Mouse (Mus musculus) C2C12 (cell line): Measurements from ENCODE around the gene Rapgef2.

ENCODE experiments used
- CEBPB ChIP-seq: IDR thresholded peaks from one replicate; pipeline ENCODE4 v1.6.1; 2011; ENCODE audit warnings: low read depth, mild to moderate bottlenecking, control low read depth, moderate library complexity
- MYOD1 ChIP-seq: IDR thresholded peaks from one replicate; pipeline ENCODE4 v1.6.1; 2011; ENCODE audit warnings: low read depth; ENCODE audit not compliant: control insufficient read depth, insufficient read length
- USF1 ChIP-seq: IDR thresholded peaks from one replicate; pipeline ENCODE4 v1.6.1; 2011; ENCODE audit warnings: low read depth, mild to moderate bottlenecking, control low read depth, moderate library complexity

DNA sequence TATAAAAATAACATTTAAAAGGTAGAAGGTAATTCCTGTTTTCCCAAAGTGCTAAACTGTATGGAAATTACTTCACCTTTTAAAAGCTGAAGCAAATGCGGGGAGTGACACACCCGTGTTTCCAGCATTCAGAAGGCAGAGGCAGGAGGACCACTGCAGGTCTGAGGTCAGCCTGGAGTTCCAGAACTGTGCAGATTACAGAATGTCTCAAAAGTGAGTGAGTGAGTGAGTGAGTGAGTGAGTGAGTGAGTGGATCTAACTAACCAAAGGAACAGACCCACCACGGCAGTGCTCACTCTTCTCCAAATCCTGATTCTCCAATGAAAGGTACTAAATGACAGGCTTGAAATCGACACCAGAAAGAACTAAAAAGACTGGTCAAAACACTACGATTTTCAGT lies 82.5 kb downstream of the Rapgef2 start:
- TF ChIP-seq CEBPB (no peak), MYOD1 (no peak), USF1 (no peak)
